Mouse (Mus musculus) lung, embryonic 15.5 days (tissue): ENCODE data around the gene Rae1. TPM values are rescaled to one million over a fixed set of nuclear protein-coding genes. Genes with fewer than 3 reads are reported as not detected.

ENCODE experiments used
- ATAC-seq: fragments of 200-750 bp; cut with Nextera tagmentation; 2 replicates; pipeline ENCODE4 v1.8.0; 2017; ENCODE audit warnings: moderate number of reproducible peaks, borderline replicate concordance; ENCODE audit not compliant: low FRiP score, low TSS enrichment; ENCODE audit errors: extremely low read depth
- H3K27ac ChIP-seq: fragments of 300-500 bp; sonication (generic); 2 replicates; pipeline ENCODE4 v1.5.1; 2015; ENCODE audit warnings: moderate library complexity, mild to moderate bottlenecking, inconsistent platforms
- H3K27me3 ChIP-seq: fragments of 300-500 bp; sonication (generic); 2 replicates; pipeline ENCODE4 v1.6.1; 2015; ENCODE audit warnings: inconsistent platforms
- H3K36me3 ChIP-seq: fragments of 300-500 bp; sonication (generic); 2 replicates; pipeline ENCODE4 v1.6.1; 2015; ENCODE audit warnings: inconsistent platforms
- H3K4me1 ChIP-seq: fragments of 300-500 bp; sonication (generic); 2 replicates; pipeline ENCODE4 v1.6.1; 2015; ENCODE audit warnings: inconsistent platforms
- H3K4me2 ChIP-seq: fragments of 300-500 bp; sonication (generic); 2 replicates; pipeline ENCODE4 v1.6.1; 2015; ENCODE audit warnings: inconsistent platforms, mild to moderate bottlenecking, moderate library complexity
- H3K4me3 ChIP-seq: fragments of 300-500 bp; sonication (generic); 2 replicates; pipeline ENCODE4 v1.5.1; 2015; ENCODE audit warnings: mild to moderate bottlenecking, inconsistent platforms
- H3K9ac ChIP-seq: fragments of 300-500 bp; sonication (generic); 2 replicates; pipeline ENCODE4 v1.6.1; 2015; ENCODE audit warnings: inconsistent platforms
- H3K9me3 ChIP-seq: fragments of 300-500 bp; sonication (generic); 2 replicates; pipeline ENCODE4 v1.6.1; 2016; ENCODE audit warnings: inconsistent platforms
- WGBS: fragments of 180-500 bp; shearing (Covaris S2); methylation state at CpG from one replicate; pipeline ENCODE4 v1.1.7; 2015; 5-methylcytosine and 5-hydroxymethylcytosine counted together
- polyA plus RNA-seq: library from polyadenylated mRNA; unstranded; fragments of >200 nt; fragmentation: Nextera tagmentation; extraction: Ambion mirVana; gene quantifications from 2 replicates; pipeline ENCODE4 v1.2.1, GENCODE M21; 2015

Rae1 gene
- polyA plus RNA-seq, 1 experiment from 2014 or later = 122 TPM

- WGBS = under 1% methylated on average over 54 of the region's 54 CpGs
Measured at GRCm38 (mm10) chr2:173021633-173022055, 21.7 kb downstream of the Rae1 start.

DNA sequence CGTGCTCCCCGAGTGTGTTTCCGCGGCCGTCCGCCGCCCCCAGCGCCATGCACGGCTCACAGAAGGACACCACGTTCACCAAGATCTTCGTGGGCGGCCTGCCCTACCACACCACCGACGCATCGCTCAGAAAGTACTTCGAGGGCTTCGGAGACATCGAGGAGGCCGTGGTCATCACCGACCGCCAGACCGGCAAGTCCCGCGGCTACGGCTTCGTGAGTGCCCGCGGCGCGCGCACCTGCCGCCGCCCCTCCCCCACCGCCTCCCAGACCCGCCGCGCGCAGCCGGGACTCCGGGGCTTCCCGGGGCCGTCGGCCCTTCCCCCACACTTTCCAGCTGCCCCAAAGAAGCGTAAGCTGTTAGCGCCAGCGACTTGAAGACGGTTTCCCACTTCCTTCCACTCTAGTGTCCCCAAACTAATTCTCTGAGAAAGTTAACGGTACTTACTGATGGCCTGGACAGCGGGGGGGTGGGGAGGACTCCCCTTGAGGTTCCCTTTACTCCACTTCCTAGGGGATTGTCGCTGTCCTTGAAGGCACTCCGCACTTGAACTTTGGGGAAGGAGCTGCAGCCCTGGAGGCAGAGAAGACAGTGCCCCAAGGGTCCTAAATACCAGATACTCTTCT is 22.3 kb downstream of the Rae1 start:
- Histone ChIP-seq H3K36me3 (no peaks in the 10 kb centered on the region), H3K4me3 (peak overlapping the region; percentile 63), H3K27ac (peak overlapping the region; percentile 15; the same call in 1 of the 2 replicates), H3K9me3 (no peaks in the 10 kb centered on the region), H3K4me2 (peak overlapping the region; percentile 92), H3K9ac (peak overlapping the region; percentile 53), H3K27me3 (peaks cover 11% of the 10 kb centered on the region), H3K4me1 (peaks cover 73% of the 10 kb centered on the region)
- WGBS = under 1% methylated on average over 50 of the region's 51 CpGs
- peak; percentile 8; the same call in 1 of the 2 replicates for ATAC-seq

More at GRCm38 (mm10) chr2:173021633-173022055, 21.7 kb downstream of the Rae1 start:
- Histone ChIP-seq H3K27me3 (peaks cover 11% of the 10 kb centered on the region), H3K4me3 (peak overlapping the region; percentile 63), H3K27ac (peak overlapping the region; percentile 15; the same call in 1 of the 2 replicates), H3K4me2 (peak overlapping the region; percentile 92), H3K9ac (peak overlapping the region; percentile 53), H3K36me3 (no peaks in the 10 kb centered on the region), H3K9me3 (no peaks in the 10 kb centered on the region), H3K4me1 (peaks cover 68% of the 10 kb centered on the region)
- ATAC-seq = peak; percentile 77

GRCm38 (mm10) chr2:173022813-173023212 is 22.9 kb downstream of the Rae1 start:
- Histone ChIP-seq H3K27me3 (peaks cover 11% of the 10 kb centered on the region), H3K27ac (0 out of 2 replicates have a peak overlapping the region, but pooled peaks have one; percentile 15), H3K4me2 (peak overlapping the region; percentile 92), H3K4me1 (peaks cover 79% of the 10 kb centered on the region), H3K9me3 (no peaks in the 10 kb centered on the region), H3K36me3 (no peaks in the 10 kb centered on the region), H3K9ac (peak overlapping the region; percentile 53), H3K4me3 (peak overlapping the region; percentile 63)
- WGBS = 30% methylated on average over 10 of the region's 10 CpGs
- ATAC-seq = no peak

GRCm38 (mm10) chr2:173023371-173023851 is 23.5 kb downstream of the Rae1 start:
- H3K27me3 ChIP-seq = peaks cover 11% of the 10 kb centered on the region
- H3K4me3 ChIP-seq = peak overlapping the region; percentile 63
- H3K9ac ChIP-seq = 0 out of 2 replicates have a peak overlapping the region, but pooled peaks have one; percentile 53
- peaks cover 85% of the 10 kb centered on the region for H3K4me1 ChIP-seq
- no peaks in the 10 kb centered on the region for H3K9me3 ChIP-seq
- peak overlapping the region; percentile 92 for H3K4me2 ChIP-seq
- no peak for ATAC-seq
- whole genome bisulfite sequencing = 63% methylated on average over 7 of the region's 7 CpGs
- no peaks in the 10 kb centered on the region for H3K36me3 ChIP-seq
- no peak overlapping the region for H3K27ac ChIP-seq

DNA sequence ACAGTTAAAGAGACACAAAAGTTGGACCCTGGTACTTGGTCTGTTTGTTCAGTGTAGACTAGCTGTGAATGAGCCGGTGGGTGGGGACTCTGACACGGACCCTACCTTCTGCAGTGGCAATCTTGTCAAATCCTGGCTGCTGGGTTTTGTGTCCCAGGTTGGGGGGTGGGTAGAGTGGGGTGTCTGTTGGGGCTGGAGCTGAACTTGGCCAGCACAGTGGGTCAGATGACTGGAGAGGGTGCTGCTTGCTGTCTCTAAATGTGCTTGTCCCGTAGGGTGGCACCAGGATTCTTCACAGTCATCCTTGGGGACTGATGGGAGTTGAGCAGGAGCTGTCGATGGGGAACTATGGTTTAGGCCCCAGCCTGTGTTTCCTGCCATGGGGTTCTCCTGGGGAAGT is 24.0 kb downstream of the Rae1 start:
- Histone ChIP-seq H3K27me3 (peaks cover 11% of the 10 kb centered on the region), H3K9ac (no peak overlapping the region), H3K27ac (no peak overlapping the region), H3K36me3 (no peaks in the 10 kb centered on the region), H3K4me1 (peaks cover 82% of the 10 kb centered on the region), H3K9me3 (no peaks in the 10 kb centered on the region), H3K4me3 (peak overlapping the region; percentile 63), H3K4me2 (peak overlapping the region; percentile 92)
- no peak for ATAC-seq
- 70% methylated on average over 4 of the region's 4 CpGs for WGBS

DNA sequence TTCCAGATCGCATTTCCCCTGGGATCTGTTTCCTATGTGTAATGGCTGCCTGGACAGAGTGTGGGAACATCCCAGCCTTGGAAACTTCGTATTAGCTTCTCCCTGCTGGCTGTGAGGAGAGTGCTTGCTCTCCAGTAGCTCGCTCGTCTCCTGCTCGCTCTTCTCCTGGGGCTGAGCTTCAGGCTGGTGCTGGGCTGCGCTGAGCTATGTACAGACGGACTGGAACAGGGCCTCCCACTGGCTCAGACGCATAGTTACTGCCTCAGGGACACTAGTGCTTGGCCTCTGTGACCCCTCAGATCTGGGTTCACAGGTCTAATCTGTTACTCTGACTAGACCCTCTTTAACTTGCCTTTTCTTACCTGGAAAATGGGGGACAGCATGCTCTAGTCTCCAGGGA is 24.5 kb downstream of the Rae1 start:
- ATAC-seq = no peak
- peak overlapping the region; percentile 92 for H3K4me2 ChIP-seq
- 73% methylated on average over 8 of the region's 8 CpGs for WGBS
- H3K27me3 ChIP-seq = peaks cover 11% of the 10 kb centered on the region
- H3K36me3 ChIP-seq = no peaks in the 10 kb centered on the region
- no peaks in the 10 kb centered on the region for H3K9me3 ChIP-seq
- peaks cover 78% of the 10 kb centered on the region for H3K4me1 ChIP-seq
- peak overlapping the region; percentile 63 for H3K4me3 ChIP-seq
- H3K9ac ChIP-seq = no peak overlapping the region
- no peak overlapping the region for H3K27ac ChIP-seq

- Histone ChIP-seq H3K27ac (no peak overlapping the region), H3K27me3 (peaks cover 11% of the 10 kb centered on the region), H3K36me3 (no peaks in the 10 kb centered on the region), H3K4me2 (peak overlapping the region; percentile 5; the same call in 1 of the 2 replicates), H3K4me1 (peaks cover 74% of the 10 kb centered on the region), H3K9ac (no peak overlapping the region), H3K9me3 (no peaks in the 10 kb centered on the region), H3K4me3 (peak overlapping the region; percentile 1; the same call in 1 of the 2 replicates)
- no peak for ATAC-seq
- WGBS = 25% methylated on average over 4 of the region's 4 CpGs
Measured at GRCm38 (mm10) chr2:173024938-173025337, 25.0 kb downstream of the Rae1 start.

DNA sequence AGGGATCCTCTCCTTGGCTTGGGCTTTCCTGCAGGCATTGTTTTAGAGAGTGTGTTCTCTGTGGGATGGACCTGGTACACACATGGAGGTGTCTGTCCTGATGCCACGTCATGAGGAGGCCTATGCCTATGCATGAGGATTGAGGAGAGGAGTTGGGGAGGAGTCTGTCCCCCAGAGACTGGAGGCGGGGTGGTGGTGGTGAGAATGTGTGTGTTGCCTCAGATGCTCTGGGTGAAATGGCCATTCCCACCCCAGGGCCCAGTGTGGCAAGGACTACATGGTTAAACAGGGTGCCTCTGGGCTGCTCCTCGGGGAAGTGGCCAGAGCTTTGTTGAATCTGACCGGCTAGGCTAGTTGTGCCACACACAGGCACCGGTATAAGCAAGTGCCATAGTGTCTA is 26.4 kb downstream of the Rae1 start:
- Histone ChIP-seq H3K4me1 (peaks cover 65% of the 10 kb centered on the region), H3K4me3 (no peak overlapping the region), H3K9ac (no peak overlapping the region), H3K27ac (peak overlapping the region; percentile 68), H3K9me3 (no peaks in the 10 kb centered on the region), H3K36me3 (no peaks in the 10 kb centered on the region), H3K27me3 (no peaks in the 10 kb centered on the region), H3K4me2 (peak overlapping the region; percentile 11; the same call in 1 of the 2 replicates)
- WGBS = 60% methylated on average over 5 of the region's 5 CpGs
- no peak for ATAC-seq

GRCm38 (mm10) chr2:173026688-173027131 is 26.8 kb downstream of the Rae1 start:
- no peak overlapping the region for H3K4me3 ChIP-seq
- H3K9me3 ChIP-seq = no peaks in the 10 kb centered on the region
- peaks cover 63% of the 10 kb centered on the region for H3K4me1 ChIP-seq
- peak overlapping the region; percentile 68 for H3K27ac ChIP-seq
- no peaks in the 10 kb centered on the region for H3K27me3 ChIP-seq
- WGBS = 46% methylated on average over 3 of the region's 3 CpGs
- 0 out of 2 replicates have a peak overlapping the region, but pooled peaks have one; percentile 11 for H3K4me2 ChIP-seq
- 0 out of 2 replicates have a peak, but pooled peaks have one; percentile 15 for ATAC-seq
- H3K9ac ChIP-seq = no peak overlapping the region
- H3K36me3 ChIP-seq = no peaks in the 10 kb centered on the region

GRCm38 (mm10) chr2:173027169-173027823 is 27.4 kb downstream of the Rae1 start:
- WGBS = 78% methylated on average over 6 of the region's 6 CpGs
- Histone ChIP-seq H3K4me2 (0 out of 2 replicates have a peak overlapping the region, but pooled peaks have one; percentile 11), H3K9me3 (no peaks in the 10 kb centered on the region), H3K4me3 (no peak overlapping the region), H3K27ac (peak overlapping the region; percentile 68), H3K27me3 (no peaks in the 10 kb centered on the region), H3K36me3 (0 out of 2 replicates have a peak, but pooled peaks cover 5% of the 10 kb centered on the region), H3K4me1 (peaks cover 63% of the 10 kb centered on the region), H3K9ac (no peak overlapping the region)
- ATAC-seq = no peak

DNA sequence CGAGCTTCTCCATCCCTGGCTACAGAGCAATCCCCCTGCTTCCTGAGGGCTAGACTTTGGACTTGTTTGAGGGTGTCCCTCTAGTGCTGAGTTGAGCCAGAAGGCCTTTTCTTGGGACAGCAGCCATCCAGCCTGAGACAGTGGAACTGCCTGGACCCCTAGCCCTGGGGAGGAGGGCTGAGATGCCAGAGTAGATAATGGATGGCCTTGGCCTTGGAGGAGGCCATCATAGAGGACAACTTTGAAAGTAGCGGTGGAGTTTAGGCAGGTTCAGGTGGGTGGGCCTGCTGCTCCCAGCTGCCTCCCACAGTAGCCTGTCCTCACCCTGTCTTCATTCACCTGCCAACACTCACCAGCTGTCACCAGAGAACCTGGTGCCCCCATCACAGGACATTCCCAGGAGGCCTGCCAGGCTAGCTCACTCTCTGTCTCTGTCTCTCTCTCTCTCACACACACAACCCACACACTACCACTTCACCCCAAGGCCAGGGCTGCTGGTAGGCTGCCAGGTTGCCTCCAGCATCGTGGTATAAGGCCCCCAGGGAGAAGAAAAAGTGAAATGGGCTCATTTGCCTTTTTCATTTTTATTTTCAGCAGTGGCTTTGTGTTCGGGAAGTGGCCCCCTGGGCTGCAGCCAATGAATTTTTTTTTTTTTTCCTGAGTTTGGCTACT is 28.0 kb downstream of the Rae1 start:
- H3K27me3 ChIP-seq = no peaks in the 10 kb centered on the region
- H3K27ac ChIP-seq = peak overlapping the region; percentile 68
- peaks cover 57% of the 10 kb centered on the region for H3K4me1 ChIP-seq
- no peak overlapping the region for H3K4me2 ChIP-seq
- H3K9me3 ChIP-seq = no peaks in the 10 kb centered on the region
- H3K36me3 ChIP-seq = 0 out of 2 replicates have a peak, but pooled peaks cover 9% of the 10 kb centered on the region
- no peak overlapping the region for H3K9ac ChIP-seq
- ATAC-seq = no peak
- H3K4me3 ChIP-seq = no peak overlapping the region
- WGBS = 56% methylated on average over 4 of the region's 4 CpGs
